Mouse (Mus musculus): ENCODE data around the gene Fam169b.
"Not testable (repeated sequence)": the region's sequence is repeated elsewhere in the genome, so short reads cannot be mapped to it uniquely, and the experiment has no call there.

Fam169b gene

DNA sequence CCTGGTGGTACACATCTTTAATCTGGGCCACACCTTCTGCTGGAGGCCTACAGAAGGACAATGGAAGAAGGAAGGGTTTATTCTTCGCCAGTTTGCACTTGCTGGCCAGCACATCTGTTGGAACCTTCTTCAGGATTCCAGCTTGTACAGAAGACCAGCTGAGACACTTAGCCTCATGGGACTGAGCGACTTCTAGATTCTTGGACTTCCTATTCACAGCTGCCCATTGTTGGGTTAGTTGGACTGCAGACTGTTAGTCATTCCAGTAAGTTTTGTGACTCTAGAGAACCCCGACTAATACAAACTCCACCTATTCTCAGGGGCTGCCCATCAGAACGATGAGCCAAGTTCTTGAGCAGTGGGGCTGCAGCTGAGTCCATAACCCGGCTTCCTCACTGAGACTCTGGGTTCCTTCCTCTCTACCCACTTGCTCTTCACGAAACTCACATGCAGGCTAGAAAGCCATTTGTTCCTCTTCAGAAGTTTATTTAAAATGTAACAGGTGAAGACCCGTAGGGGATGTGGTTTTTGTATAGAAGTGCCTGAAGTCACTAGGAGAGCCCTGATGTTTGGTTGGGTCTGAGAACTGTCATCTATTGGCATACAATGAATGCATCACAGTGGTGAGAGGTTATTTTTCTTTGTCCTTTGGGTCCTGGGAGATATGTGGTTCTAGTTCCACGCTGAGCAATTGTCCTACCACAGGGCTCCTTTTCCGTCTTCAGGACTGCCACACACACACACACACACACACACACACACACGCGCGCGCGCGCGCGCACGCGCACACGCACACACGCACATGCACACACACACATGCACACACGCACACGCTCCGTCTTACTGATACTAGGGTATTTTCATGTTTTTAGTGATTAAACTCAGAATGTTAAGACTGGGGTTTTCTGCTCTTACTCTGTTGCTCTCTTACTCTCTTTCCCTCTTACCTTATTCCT, 13.2 kb downstream of the Fam169b start:
- DNase-seq (ENCODE audit: low spot score in 2 of 2), result no peak

DNA sequence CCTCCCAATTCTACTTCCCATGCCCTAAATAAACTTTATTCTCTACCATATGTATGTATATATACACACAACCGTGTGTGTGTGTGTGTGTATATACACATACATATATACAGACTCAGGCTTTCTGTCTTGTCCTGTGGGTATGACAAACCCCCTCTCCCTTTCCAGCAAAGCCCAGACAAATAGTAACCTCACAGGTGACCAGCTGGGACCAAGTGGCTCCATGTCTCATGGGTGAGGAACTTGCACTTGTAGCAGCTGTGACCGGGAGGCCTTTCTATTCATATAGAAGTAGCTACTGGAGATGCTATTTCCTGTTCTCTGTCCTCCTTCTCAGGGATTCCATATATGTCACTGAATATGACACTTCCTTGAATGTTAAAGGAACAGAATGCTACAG, 13.9 kb downstream of the Fam169b start:
- DNase-seq (ENCODE audit: low spot score in 2 of 2), result no peak

DNA sequence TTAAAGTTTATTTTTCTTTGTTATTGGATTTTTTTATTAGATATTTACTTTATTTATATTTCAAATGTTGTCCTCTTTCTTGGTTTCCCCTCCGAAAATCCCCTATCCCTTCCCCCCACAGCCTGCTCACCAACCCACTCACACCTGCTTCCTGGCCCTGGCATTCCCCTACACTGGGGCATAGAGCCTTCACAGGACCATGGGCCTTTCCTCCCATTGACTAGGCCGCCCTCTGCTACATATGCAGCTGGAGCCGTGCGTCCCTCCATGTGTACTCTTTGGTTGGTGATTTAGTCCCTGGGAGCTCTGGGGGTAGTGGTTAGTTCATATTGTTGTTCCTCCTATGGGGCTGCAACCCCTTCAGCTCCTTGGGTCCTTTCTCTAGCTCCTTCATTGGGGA, 14.4 kb downstream of the Fam169b start:
- not testable (repeated sequence) for DNase-seq (ENCODE audit: low spot score in 2 of 2)

DNA sequence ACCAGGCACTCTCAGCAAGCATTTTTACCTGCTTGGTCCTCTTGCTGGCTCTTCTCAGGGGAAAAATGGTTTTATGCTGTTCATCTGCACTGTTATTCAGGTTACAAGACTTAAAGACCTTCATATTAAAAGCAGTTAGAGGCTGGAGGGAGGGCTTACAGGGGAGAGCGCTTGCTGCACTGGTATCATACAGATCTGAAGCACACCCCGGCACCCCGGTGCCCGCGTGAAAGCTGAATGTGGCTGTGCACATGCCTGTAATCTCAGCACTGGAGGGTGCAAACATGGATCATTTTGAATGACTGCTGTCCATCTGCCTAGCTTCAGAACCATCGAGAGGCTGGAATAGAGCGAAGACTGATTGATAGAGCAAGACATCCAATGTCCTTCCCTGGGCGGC, 15.4 kb downstream of the Fam169b start:
- no peak for DNase-seq (ENCODE audit: low spot score in 2 of 2)

DNA sequence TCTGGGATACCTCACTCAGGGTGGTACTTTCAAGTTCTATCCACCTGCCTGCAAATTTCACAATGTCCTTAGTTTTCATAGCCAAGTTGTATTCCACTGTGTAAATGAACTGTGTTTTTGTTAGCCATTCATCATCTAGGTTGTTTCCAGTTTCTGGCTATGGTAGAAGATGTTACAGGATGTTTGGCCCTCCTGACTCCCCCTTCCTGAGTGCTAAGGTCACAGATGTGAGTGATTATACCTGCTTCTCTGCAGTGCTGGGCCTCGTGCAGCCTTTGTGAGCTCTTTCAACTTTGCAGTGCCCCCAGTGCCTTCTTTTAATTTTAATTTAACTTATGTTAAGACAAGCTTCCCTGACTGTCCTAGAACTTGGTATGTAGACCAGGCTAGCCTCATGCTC, 18.0 kb downstream of the Fam169b start:
- no peak for DNase-seq (ENCODE audit: low spot score in 2 of 2)

DNA sequence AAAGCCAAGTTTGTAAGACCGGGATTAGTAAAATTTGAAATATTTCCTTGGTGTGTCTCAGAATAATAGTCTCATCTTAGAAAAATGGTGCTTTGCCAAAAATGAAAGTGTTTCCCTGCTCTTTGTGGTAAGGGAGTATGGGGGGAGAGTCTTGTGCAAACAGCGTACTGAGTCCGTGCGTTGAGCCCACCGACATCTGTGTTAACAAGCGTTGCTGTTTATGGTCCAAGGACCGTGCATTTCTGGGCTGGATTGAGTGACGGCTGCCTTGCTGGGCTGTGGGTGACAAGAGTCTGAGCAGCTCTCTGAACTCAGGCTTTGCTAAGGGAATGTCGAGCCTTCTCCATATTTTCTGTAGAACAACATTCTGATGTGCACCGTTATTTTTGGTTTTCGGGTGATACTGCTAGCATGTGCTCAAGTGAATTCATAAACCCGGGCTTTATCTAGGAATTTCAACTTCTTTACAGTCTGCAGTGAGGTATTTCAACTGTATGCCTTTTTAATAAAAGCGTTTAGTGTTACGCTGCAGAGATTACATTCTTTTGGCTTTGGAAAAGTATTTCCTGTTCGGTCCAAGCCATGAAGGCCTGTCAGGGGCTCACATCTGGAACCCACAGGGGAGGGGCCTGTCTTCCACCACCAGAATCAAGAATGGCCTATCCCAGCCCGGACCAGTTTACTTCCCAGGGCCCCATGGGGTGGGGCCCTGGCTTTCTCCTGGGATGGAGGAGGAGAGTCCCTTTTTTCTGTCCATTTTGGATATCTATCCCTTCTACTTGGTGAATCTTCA, 20.6 kb downstream of the Fam169b start:
- no peak for DNase-seq (ENCODE audit: low spot score in 2 of 2)

DNA sequence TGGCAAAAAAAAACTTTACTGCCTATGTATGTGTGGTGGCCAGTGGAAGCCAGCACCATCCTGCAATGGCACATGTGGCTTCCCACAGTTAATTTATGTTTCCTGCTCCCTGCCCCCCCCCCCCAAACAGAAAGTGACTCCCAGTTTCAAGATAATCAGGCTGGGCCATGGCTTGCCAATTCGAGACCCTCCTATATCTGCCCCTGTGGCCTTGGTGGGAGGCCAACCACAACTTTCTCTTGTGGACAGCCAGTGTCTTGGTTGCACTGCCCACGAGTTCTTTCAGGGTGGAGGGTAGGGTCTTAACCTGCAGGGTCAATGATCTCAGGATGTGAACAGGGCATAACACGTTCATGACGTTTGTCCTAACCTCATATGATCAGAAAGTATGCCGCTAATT, 22.8 kb downstream of the Fam169b start:
- no peak for DNase-seq (ENCODE audit: low spot score in 2 of 2)

DNA sequence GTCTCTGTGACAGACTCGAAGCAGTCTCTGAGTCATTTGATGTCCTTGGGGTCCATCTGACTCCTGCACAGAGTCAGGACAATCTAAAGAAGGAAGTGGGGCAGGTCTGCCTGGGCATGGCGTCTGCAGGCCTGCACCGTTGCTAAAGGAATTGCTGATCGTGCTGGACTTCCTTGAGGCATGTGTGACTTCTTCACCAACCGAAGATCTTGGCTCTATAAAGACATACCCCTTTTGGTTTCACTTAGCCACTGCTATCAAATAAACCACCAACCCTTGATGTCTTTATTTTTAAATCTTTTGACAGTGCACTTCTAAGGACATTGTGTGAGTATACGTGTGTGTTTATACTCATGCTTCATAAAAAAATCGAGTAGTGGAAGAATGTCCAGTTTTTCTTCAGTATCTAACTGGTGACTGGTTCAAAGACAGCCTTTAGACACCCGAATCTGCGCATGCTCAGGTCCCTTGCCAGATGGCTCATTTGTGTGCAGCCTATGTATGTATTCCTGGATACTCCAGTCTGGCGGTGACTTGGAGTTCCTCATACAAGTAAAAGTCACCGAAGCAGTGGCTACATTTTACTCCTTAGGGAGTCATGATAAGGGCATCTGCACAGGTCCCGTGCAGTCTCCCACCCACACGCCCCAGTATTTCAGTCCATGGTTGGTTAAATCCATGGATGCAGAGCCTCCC, 24.9 kb downstream of the Fam169b start:
- DNase-seq (ENCODE audit: low spot score in 2 of 2), result no peak

DNA sequence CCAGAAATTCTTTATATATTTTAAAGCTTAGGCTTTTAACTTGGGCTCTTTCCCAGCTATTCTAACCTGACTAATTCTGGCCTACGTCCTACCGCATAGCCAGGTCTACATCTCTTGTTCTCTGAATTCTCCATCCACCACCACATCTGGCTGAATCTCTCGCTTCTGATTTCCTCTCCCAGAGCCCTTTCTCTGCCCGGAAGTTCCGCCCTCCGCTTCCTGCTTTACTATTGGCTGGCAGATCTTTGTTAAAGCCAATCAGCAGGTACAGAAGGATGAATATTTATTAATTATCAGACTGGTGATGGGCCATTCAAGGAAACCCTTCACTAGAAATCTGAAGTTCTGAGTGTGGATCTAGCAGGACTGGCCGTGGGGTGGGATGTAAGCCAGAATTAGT, 27.5 kb downstream of the Fam169b start:
- DNase-seq (ENCODE audit: low spot score in 2 of 2), result no peak

DNA sequence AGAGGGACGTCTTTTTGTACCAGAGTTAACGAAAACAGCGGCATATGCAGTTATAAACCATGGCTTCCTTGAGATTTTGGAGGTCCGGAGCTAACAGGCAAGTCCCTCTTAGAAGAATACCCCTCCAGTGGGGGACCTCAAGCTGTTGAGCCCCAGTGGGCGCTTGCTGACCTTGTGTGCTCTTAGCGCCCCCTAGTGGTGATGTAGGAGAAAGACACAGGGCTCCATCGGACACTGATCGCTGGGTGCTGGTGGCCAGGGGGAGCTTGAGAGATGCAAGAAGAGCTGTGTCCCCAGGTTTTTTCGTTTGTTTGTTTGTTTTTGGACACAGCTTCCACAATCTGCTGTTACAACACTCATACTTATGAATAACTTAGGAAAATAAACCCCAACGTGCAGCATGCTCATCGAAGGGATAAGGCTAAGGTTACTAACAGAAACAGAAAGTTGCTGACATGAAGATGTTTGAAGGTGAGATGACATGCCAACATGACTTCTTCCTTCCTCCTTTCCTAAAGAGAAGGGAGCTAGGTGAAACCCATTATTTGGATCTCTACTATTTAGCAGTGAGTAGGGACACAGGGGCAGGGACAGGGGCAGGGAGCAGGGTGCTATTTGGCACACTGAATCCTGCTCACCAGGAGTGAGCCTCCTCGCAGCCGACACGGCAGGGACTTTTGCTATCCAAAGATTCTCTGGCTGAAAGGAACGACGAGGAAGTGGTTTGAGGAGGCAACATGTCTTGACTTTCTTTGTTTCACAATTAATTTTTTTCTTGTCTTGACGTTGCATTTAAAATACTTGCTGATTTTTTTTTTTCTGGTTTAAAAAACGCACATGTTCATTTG, 29.2 kb downstream of the Fam169b start:
- DNase-seq (ENCODE audit: low spot score in 2 of 2), result peak; percentile 39 to 54

DNA sequence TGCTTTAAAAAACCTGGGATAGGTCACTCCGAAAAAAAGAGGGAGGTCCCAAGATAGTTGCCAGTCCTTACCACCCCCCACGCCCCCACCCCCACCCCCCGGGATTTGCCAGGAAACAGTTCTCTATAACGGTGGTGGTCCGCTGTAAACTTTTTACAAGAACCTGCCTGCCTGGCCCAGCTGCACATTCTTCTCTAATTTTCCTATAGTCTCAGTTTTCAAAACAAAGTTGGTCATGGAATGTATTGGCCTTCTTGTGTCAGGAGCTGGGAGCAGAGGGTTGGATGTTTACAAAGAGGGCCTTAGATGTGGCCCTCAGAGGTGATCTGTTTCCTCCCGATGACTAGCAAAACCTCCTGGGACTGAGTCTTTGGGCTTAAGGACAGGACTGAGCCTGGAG, 30.0 kb downstream of the Fam169b start:
- DNase-seq (ENCODE audit: low spot score in 2 of 2), result no peak

DNA sequence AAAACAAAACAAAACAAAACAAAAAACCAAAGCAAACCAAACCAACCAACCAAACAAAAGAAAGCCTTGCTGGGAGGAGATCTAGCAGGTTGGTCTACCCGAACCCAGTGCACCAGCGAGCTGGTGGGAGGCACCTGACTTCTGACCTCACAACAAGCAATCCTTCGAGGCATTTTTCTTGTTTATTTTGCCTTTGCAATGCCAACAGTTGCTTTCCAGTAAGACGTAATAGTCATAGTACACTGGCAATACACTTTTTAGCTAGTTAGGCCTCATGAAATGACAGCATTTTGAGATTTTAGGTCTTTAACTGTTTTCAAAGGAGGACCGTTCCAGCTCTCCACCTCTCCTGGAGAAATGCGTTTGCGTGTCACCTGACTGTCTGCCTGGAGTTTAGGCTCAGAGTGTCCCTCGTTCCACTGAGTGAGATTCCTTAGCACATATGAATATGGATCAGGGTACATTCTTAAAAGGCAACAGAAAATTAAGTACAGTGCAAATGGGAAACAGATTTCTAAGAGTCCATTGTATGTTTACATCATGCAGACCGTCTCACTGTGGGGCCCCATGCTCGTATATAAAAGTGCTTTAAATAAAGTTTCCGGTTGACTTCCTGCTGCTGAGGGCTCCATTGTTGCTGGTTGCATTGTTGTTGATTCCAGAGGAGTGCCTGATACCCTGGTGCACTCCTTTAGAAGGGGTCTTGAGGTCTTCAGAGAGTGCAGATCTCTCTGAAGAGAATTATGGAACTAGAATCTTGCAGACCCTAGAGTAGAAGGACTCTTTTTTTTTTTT, 32.3 kb downstream of the Fam169b start:
- no peak for DNase-seq (ENCODE audit: low spot score in 2 of 2)

DNA sequence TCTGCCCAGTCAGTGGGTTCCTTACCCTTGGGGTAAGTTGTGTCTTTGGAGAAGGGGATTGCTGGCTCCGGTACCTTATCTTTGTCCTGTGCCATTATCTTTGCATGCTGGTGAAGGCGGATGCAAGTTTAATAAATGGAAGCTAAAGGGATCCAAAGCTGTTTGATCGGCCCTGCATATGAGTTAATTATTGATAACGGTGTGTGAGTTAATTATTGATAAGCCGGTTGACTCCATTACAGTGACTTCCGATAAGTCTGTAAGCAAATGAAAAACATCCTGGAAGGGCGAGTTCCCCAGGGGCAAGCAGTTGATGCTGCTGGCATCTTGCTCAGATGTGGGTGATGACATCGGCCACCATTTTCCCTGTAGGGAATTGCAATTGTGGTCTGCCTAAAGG, 33.1 kb downstream of the Fam169b start:
- no peak for DNase-seq (ENCODE audit: low spot score in 2 of 2)

DNA sequence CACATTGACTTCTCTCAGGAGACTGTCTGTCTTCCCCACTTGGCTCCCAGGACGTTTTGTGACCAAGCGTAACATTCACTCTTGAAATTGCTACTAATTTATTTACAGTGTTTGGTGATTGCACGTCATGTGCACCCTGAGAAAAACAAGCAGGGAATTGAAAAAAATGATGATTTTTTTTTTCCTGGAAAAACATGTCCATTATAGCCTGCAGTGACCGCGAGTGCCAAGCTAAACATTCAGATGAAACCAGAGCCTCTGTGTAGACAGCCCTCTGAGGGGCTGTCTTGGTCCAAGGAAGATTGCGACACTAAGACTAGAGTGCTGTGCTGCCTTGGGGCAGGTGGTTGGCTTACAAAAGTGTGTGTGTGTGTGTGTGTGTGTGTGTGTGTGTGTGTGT, 37.8 kb downstream of the Fam169b start:
- DNase-seq (ENCODE audit: low spot score in 2 of 2), result no peak

DNA sequence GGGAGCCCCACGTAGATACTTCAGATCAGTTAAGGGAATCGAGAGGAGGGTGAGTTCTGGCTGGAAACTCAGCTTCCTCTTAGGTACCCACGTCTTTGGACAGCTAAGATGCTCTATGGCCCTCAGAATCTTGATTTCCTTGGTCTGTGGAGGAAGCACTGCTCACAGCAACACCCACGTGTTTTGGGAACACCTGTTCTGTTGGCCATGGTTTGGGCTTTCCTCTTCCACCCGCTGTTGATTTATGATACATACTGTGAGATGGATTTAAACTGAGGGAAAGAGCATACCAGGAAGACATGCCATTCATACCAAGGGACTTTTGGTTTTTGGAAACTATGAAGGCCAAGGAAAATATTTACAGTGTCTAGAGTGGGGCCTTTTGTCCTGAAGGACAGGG, 38.8 kb downstream of the Fam169b start:
- DNase-seq (ENCODE audit: low spot score in 2 of 2), result no peak

DNA sequence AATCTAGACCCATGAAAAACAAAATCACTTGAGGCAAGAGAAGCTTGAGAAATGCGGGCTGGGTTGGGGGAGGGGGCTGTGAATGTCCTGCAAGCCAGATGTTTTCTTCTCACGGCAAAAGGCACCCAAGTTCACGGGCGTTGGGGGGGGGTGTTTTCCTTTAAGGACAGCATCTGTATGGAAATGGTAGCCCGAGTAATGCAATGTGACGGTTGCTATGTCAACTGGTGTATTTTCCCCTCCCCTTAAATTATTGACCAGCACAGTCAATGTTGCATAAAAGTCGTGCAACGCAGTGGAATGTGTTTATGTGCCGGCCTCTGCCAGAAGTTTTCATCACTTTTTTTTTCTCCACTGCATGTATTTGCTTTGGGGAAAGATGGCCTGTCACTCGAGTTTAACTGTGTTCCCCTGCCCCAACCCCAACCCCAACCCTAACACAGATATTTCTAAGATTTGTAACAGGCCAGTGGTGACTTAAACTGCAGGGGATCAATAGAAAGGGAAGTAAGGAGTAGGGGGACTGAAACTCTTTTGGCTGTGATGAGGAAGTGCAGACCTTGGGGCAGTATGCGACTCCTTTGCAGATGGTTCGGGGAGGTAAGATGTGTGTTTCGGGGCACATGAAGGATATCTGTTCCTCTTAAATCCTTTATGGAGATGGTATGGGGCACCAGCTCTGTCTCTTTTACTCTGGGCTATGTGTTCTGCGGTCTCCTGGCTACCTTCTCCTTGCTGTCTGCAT, 39.6 kb downstream of the Fam169b start:
- no peak for DNase-seq (ENCODE audit: low spot score in 2 of 2)

DNA sequence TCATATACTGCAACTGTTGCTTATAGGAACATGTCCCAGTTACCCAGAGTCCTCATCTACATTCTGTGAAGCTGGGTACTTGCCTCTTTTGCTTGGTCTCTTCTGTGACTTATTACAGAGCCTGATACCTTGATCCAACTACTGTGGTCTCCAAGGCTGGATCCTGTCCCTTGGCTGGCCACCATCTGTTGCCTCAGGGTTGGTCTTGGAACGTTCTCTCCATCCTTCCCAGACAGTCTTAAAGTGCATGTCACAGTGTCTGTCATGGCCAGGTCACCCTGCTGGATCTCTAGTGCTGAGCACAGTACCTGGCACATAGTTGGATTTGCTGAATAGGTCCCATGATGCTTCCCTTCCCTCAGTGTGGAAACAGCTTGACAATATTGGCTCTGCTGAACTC, 40.6 kb downstream of the Fam169b start:
- DNase-seq (ENCODE audit: low spot score in 2 of 2), result no peak

DNA sequence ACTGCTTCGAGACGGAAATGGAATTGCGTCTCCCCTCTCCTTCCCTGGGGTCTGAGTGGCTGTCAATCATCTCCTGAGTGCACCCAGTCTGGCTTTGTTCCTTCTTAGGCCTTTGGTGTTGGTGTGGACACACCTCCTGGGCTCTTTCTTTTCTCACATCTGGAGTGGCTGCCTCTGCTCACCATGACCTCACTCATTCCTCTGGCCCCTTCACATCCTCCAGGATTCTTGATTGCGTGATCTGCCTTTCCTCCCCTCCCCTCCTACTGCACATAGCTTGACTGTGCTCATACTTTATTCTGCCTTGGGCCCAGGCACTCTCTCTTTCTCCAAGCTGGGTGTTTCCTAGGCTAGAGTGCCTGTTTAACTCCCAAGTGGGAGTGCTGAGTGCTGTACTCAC, 41.4 kb downstream of the Fam169b start:
- no peak for DNase-seq (ENCODE audit: low spot score in 2 of 2)

DNA sequence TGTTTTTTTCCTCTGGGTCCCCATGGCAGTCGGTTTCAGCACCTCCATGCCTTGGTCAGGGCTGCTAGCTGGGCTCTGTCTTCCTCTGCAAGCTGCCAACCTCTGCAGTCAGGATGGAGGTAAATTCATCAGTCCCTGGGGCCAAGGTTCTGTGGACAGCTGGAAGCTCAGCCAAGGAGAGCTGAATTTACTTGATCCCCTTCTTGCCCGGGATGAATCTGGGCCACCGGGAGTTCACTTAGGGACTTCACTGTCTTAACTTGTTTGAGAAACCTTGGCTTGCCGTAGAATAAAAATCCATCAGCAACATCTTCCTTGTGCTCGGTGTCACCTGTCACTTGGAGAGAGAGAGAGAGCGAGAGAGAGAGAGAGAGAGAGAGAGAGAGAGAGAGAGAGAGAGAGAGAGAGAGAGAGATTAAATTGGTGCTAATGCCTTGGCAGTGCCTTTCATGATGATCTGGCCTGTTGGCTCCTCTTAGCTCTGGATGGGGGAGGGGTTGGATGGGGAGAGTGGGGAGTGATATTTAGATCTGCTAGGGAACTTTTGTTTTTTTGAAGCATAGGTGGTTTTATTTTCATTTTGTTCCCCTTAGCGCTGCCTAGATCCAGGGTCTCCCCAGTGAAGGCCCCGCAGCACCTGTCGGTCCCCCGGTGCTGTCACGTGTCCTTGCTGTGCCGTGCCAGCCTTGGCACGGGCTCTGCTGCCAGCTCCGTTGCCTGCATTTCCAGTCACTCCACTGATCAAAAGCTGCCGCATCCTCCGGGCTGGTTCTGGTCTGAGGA, 44.6 kb downstream of the Fam169b start:
- DNase-seq (ENCODE audit: low spot score in 2 of 2), result no peak

Data from urinary bladder, postnatal 36 days (tissue).